ENCODE assay signal across 19 mouse cellular contexts in the genomic region with DNA sequence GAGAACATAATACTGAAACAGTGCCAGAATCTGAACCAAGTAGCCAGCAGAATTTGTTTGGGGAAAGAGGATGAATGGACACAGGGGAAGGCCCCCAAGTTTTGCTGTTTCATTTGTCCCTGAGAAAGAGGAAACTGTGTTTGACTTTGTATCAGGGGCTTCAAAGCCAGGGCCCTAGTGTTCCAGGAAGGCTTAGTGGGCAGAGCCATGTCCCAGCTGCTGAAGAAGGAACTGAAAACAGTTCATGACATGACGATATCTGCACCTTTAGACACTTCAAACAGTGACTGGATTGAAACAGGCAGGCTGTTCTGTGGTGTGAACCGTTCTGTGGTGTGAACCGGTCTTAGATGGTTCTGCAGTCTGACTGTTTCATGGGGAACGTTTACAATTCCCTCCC. TPM values are rescaled to one million over a fixed set of nuclear protein-coding genes. Genes with fewer than 3 reads are reported as not detected.
DNase-seq lines count a peak whose midpoint lies in the region; ATAC-seq and TF ChIP-seq lines count a peak whose summit lies in the region.
"Not testable (repeated sequence)": the region's sequence is repeated elsewhere in the genome, so short reads cannot be mapped to it uniquely, and the experiment has no call there.
"Had no signal": no experiment of that assay in that cellular context is flagged by ENCODE, and none has a peak within 500 bp of the region (broad histone marks: within the 10 kb centered on the region; RNA-seq: fewer than 3 reads in every experiment).

No protein-coding gene starts in this region.

- no CpG with 5 or more reads among the region's 4 CpGs for WGBS in liver, postnatal 0 days (ENCODE audit: insufficient replicate concordance)
- no CpG with 5 or more reads among the region's 4 CpGs for WGBS in lung, postnatal 0 days

- TF ChIP-seq CTCF in CH12.LX (conservative IDR thresholded peaks at IDR 0.05 in 1 of 2, IDR thresholded peaks at IDR 0.05 in 1 of 2; ENCODE audit: low read depth in 2 of 2, low read length in 2 of 2); liver, postnatal 0 days (IDR thresholded peaks at IDR 0.05; ENCODE audit: low read depth); lung, postnatal 0 days (IDR thresholded peaks at IDR 0.05): not testable (repeated sequence)

- dilution Hi-C loops in CH12.LX (cut with MboI; ENCODE audit: extremely low pct_ligation_motif_present, extremely low pct_unique_long_range_greater_than_20kb, low sequenced_read_pairs), result not testable (repeated sequence)

- TF ChIP-seq RAD21 in CH12.LX (IDR thresholded peaks at IDR 0.05; ENCODE audit: low read depth, low read length), result not testable (repeated sequence)

- H3K27me3 ChIP-seq in CH12.LX (replicated peaks); liver, postnatal 0 days (ENCODE audit: insufficient read depth, low read length); lung, postnatal 0 days (replicated peaks; ENCODE audit: insufficient read depth, low read length): not testable (repeated sequence)

- H3K4me2 ChIP-seq in CH12.LX (ENCODE audit: insufficient read depth, low read depth, poor library complexity, severe bottlenecking); liver, postnatal 0 days (ENCODE audit: low read depth, low read length); lung, postnatal 0 days (replicated peaks; ENCODE audit: low read depth, low read length): not testable (repeated sequence)

- H3K27ac ChIP-seq in CH12.LX (ENCODE audit: insufficient read depth, low read depth), result peak overlapping the region; percentile 89
- H3K27ac ChIP-seq in liver, postnatal 0 days (ENCODE audit: low read depth); lung, postnatal 0 days (ENCODE audit: low read length): not testable (repeated sequence)

- H3K9ac ChIP-seq in CH12.LX (ENCODE audit: insufficient read depth, low read depth); liver, postnatal 0 days (replicated peaks); lung, postnatal 0 days (replicated peaks; ENCODE audit: low read depth): not testable (repeated sequence)

- H3K4me1 ChIP-seq in CH12.LX (ENCODE audit: control insufficient read depth in 1 of 2, insufficient read depth in 2 of 2); liver, postnatal 0 days (ENCODE audit: insufficient read depth); lung, postnatal 0 days (ENCODE audit: insufficient read depth, low read depth, low read length): not testable (repeated sequence)

- H3K4me3 ChIP-seq in CH12.LX (replicated peaks in 1 of 3; ENCODE audit: low read depth in 2 of 3, low read length in 2 of 3, poor library complexity in 1 of 3); liver, postnatal 0 days (ENCODE audit: low read depth, low read length); lung, postnatal 0 days (ENCODE audit: low read depth, low read length): not testable (repeated sequence)

- not testable (repeated sequence) for H3K36me3 ChIP-seq in CH12.LX (replicated peaks in 1 of 2; ENCODE audit: control insufficient read depth in 1 of 2, insufficient read depth in 1 of 2, low read length in 1 of 2); liver, postnatal 0 days (replicated peaks; ENCODE audit: insufficient read depth, low read length); lung, postnatal 0 days (ENCODE audit: insufficient read depth, low read length)

- TF ChIP-seq POLR2A in CH12.LX (IDR thresholded peaks at IDR 0.05; ENCODE audit: low read depth, low read length), result not testable (repeated sequence)

- DNase-seq in CH12.LX (ENCODE audit: extremely low read depth); liver, postnatal 0 days; lung, postnatal 0 days (ENCODE audit: low spot score): not testable (repeated sequence)

- TF ChIP-seq EP300 in CH12.LX (IDR thresholded peaks at IDR 0.05; ENCODE audit: low read length); liver, postnatal 0 days (IDR thresholded peaks at IDR 0.05; ENCODE audit: low read depth); lung, postnatal 0 days (IDR thresholded peaks at IDR 0.05): not testable (repeated sequence)

- not testable (repeated sequence) for H3K79me2 ChIP-seq in CH12.LX (replicated peaks; ENCODE audit: control insufficient read depth, extremely low read depth, insufficient read depth, poor library complexity, severe bottlenecking)

- not testable (repeated sequence) for H3K9me3 ChIP-seq in CH12.LX (replicated peaks; ENCODE audit: low read length); liver, postnatal 0 days (ENCODE audit: low read length); lung, postnatal 0 days (ENCODE audit: low read length)

- ATAC-seq in granulocyte monocyte progenitor cell, adult 5-6 weeks (replicated peaks; ENCODE audit: poor library complexity, severe bottlenecking), result peak; percentile 79
- peak; percentile 14; the same call in 1 of the 2 replicates for ATAC-seq in liver, postnatal 0 days
- ATAC-seq in lung, postnatal 0 days, result 0 out of 2 replicates have a peak, but pooled peaks have one; percentile 8
- peak; percentile 77 for ATAC-seq in megakaryocyte progenitor cell, adult 5-6 weeks (replicated peaks; ENCODE audit: poor library complexity)

- in situ Hi-C loops in CH12.LX (cut with MboI; ENCODE audit: low pct_ligation_motif_present, low pct_unique_long_range_greater_than_20kb, low sequenced_read_pairs), result not testable (repeated sequence)

RNA-seq across cellular contexts. Expression of a gene that starts 8.4 kb away (rescaled TPM):
- total RNA-seq in CH12.LX (2012; rRNA removed) (0.04 TPM in 1 of 2 replicates, not detected in the other), CH12.LX (2014; rRNA removed) (not detected in 2 replicates)
- polyA plus RNA-seq in CH12.LX (2012; ENCODE audit: insufficient read length, low read depth), result 0.44 TPM in 1 of 2 replicates, not detected in the other
- not detected in 2 replicates for total RNA-seq in granulocyte monocyte progenitor cell, adult 5-6 weeks (2014; fragmentation: Nextera tagmentation)
- total RNA-seq in granulocyte monocyte progenitor cell, adult 5-6 weeks (2017), result not detected in 2 replicates
- not detected in 2 replicates for polyA plus RNA-seq in liver, postnatal 0 days (2015; fragmentation: Nextera tagmentation; extraction: Ambion mirVana)
- polyA plus RNA-seq in lung, postnatal 0 days (2015; fragmentation: Nextera tagmentation; extraction: Ambion mirVana), result not detected in 2 replicates
- not detected in 2 replicates for total RNA-seq in megakaryocyte progenitor cell, adult 5-6 weeks (2015)
- not detected in 2 replicates for total RNA-seq in megakaryocyte progenitor cell, adult 5-6 weeks (2017)
- total RNA-seq: adrenal gland, adult 2 months; adrenal gland, postnatal 10 days; adrenal gland, postnatal 25 days; adrenal gland, postnatal 4 days; ES-E14; forebrain, postnatal 0 days; MEL had no signal
- polyA plus RNA-seq: adrenal gland, adult 2 months; brain, embryonic 14.5 days; CD4-positive, CD25-positive, alpha-beta regulatory T cell, adult 4 months; embryonic facial prominence, embryonic 10.5 days; embryonic facial prominence, embryonic 12.5 days; embryonic facial prominence, embryonic 14.5 days; forebrain, embryonic 11.5 days; forebrain, embryonic 15.5 days; forebrain, postnatal 0 days had no signal

Comparison
In these comparisons a context has a peak if more than half of its experiments do, and no peak if none do; other contexts are left out.
1. ATAC-seq: peak in every context shown above with its lines; median percentile 79 in granulocyte monocyte progenitor cell, adult 5-6 weeks; 77 in megakaryocyte progenitor cell, adult 5-6 weeks; 14 in liver, postnatal 0 days; 8 in lung, postnatal 0 days.